Mouse (Mus musculus) embryonic facial prominence, embryonic 12.5 days (tissue): ENCODE results near the gene Epha3. TPM values are rescaled to one million over a fixed set of nuclear protein-coding genes. Genes with fewer than 3 reads are reported as not detected.

ENCODE experiments used
- ATAC-seq: fragments of 200-750 bp; cut with Nextera tagmentation; 2 replicates; pipeline ENCODE4 v1.8.0; 2017; ENCODE audit not compliant: insufficient number of reproducible peaks, insufficient read depth, low FRiP score, low TSS enrichment
- H3K27ac ChIP-seq: fragments of 300-500 bp; sonication (generic); 2 replicates; pipeline ENCODE4 v1.5.1; 2016; ENCODE audit warnings: mild to moderate bottlenecking
- H3K27me3 ChIP-seq: fragments of 300-500 bp; sonication (generic); 2 replicates; pipeline ENCODE4 v1.6.1; 2016; ENCODE audit warnings: mild to moderate bottlenecking, moderate library complexity
- H3K36me3 ChIP-seq: fragments of 300-500 bp; sonication (generic); 2 replicates; pipeline ENCODE4 v1.6.1; 2016; ENCODE audit warnings: mild to moderate bottlenecking
- H3K4me1 ChIP-seq: fragments of 300-500 bp; sonication (generic); 2 replicates; pipeline ENCODE4 v1.6.1; 2016
- H3K4me2 ChIP-seq: fragments of 300-500 bp; sonication (generic); replicated peaks from 2 replicates; pipeline ENCODE4 v1.6.1; 2016; ENCODE audit warnings: mild to moderate bottlenecking, moderate library complexity
- H3K4me3 ChIP-seq: fragments of 300-500 bp; sonication (generic); 2 replicates; pipeline ENCODE4 v1.5.1; 2016; ENCODE audit warnings: mild to moderate bottlenecking
- H3K9ac ChIP-seq: fragments of 300-500 bp; sonication (generic); 2 replicates; pipeline ENCODE4 v1.6.1; 2016; ENCODE audit warnings: mild to moderate bottlenecking, moderate library complexity
- H3K9me3 ChIP-seq: fragments of 300-500 bp; sonication (generic); 2 replicates; pipeline ENCODE4 v1.6.1; 2016; ENCODE audit warnings: mild to moderate bottlenecking, moderate library complexity
- WGBS: fragments of 180-500 bp; shearing (Covaris S2); methylation state at CpG from one replicate; pipeline ENCODE4 v1.1.7; 2016; 5-methylcytosine and 5-hydroxymethylcytosine counted together
- polyA plus RNA-seq: library from polyadenylated mRNA; unstranded; fragments of >200 nt; fragmentation: Nextera tagmentation; extraction: Ambion mirVana; gene quantifications from 2 replicates; pipeline ENCODE4 v1.2.1, GENCODE M21; 2016

Gene Epha3
- polyA plus RNA-seq, 1 experiment from 2014 or later, result 62.5 TPM

GRCm38 (mm10) chr16:63566106-63566836 lies 297.7 kb downstream of the Epha3 start:
- no peak for ATAC-seq
- no peaks in the 10 kb centered on the region for H3K4me1 ChIP-seq
- no peaks in the 10 kb centered on the region for H3K36me3 ChIP-seq
- H3K9ac ChIP-seq, result no peak overlapping the region
- no peaks in the 10 kb centered on the region for H3K27me3 ChIP-seq
- H3K4me3 ChIP-seq, result no peak overlapping the region
- H3K9me3 ChIP-seq, result no peaks in the 10 kb centered on the region
- no peak overlapping the region for H3K4me2 ChIP-seq
- WGBS, result 85% methylated on average over 17 of the region's 17 CpGs
- no peak overlapping the region for H3K27ac ChIP-seq

GRCm38 (mm10) chr16:63556410-63557146 lies 307.4 kb downstream of the Epha3 start:
- WGBS, result 58% methylated on average over 6 of the region's 6 CpGs
- no peak overlapping the region for H3K27ac ChIP-seq
- H3K4me2 ChIP-seq, result no peak overlapping the region
- H3K9ac ChIP-seq, result no peak overlapping the region
- no peaks in the 10 kb centered on the region for H3K4me1 ChIP-seq
- ATAC-seq, result no peak
- no peak overlapping the region for H3K4me3 ChIP-seq
- H3K27me3 ChIP-seq, result no peaks in the 10 kb centered on the region
- H3K9me3 ChIP-seq, result no peaks in the 10 kb centered on the region
- no peaks in the 10 kb centered on the region for H3K36me3 ChIP-seq

GRCm38 (mm10) chr16:63552531-63552930 lies 311.4 kb downstream of the Epha3 start:
- no peaks in the 10 kb centered on the region for H3K4me1 ChIP-seq
- H3K4me3 ChIP-seq, result no peak overlapping the region
- no peak for ATAC-seq
- no peak overlapping the region for H3K27ac ChIP-seq
- H3K9ac ChIP-seq, result no peak overlapping the region
- 83% methylated on average over 7 of the region's 7 CpGs for WGBS
- H3K36me3 ChIP-seq, result no peaks in the 10 kb centered on the region
- no peak overlapping the region for H3K4me2 ChIP-seq
- H3K27me3 ChIP-seq, result no peaks in the 10 kb centered on the region
- no peaks in the 10 kb centered on the region for H3K9me3 ChIP-seq

- H3K36me3 ChIP-seq, result no peaks in the 10 kb centered on the region
- H3K27me3 ChIP-seq, result no peaks in the 10 kb centered on the region
- H3K4me1 ChIP-seq, result no peaks in the 10 kb centered on the region
- no peak overlapping the region for H3K27ac ChIP-seq
- no peak overlapping the region for H3K9ac ChIP-seq
- no peak overlapping the region for H3K4me3 ChIP-seq
- H3K9me3 ChIP-seq, result no peaks in the 10 kb centered on the region
- no peak overlapping the region for H3K4me2 ChIP-seq
- no peak for ATAC-seq
These were observed 324.5 kb downstream of the Epha3 start for GRCm38 (mm10) chr16:63539489-63539888.

- H3K4me2 ChIP-seq, result no peak overlapping the region
- no peaks in the 10 kb centered on the region for H3K4me1 ChIP-seq
These were observed 335.2 kb downstream of the Epha3 start for GRCm38 (mm10) chr16:63528821-63529220.

GRCm38 (mm10) chr16:63517636-63518035 lies 346.3 kb downstream of the Epha3 start:
- WGBS, result 89% methylated on average over 1 of the region's 1 CpGs
- H3K4me2 ChIP-seq, result no peak overlapping the region
- H3K36me3 ChIP-seq, result no peaks in the 10 kb centered on the region
- no peaks in the 10 kb centered on the region for H3K4me1 ChIP-seq
- H3K4me3 ChIP-seq, result no peak overlapping the region
- no peak overlapping the region for H3K9ac ChIP-seq
- no peaks in the 10 kb centered on the region for H3K27me3 ChIP-seq
- H3K27ac ChIP-seq, result no peak overlapping the region
- no peak for ATAC-seq
- no peaks in the 10 kb centered on the region for H3K9me3 ChIP-seq

More at GRCm38 (mm10) chr16:63528821-63529220, 335.2 kb downstream of the Epha3 start:
- Histone ChIP-seq H3K9ac (no peak overlapping the region), H3K27me3 (no peaks in the 10 kb centered on the region), H3K4me3 (no peak overlapping the region), H3K27ac (no peak overlapping the region), H3K36me3 (no peaks in the 10 kb centered on the region), H3K9me3 (no peaks in the 10 kb centered on the region)
- WGBS, result 17% methylated on average over 2 of the region's 2 CpGs
- no peak for ATAC-seq

- H3K27me3 ChIP-seq, result no peaks in the 10 kb centered on the region
- WGBS, result 83% methylated on average over 2 of the region's 2 CpGs
- H3K4me1 ChIP-seq, result no peaks in the 10 kb centered on the region
- ATAC-seq, result no peak
- no peak overlapping the region for H3K9ac ChIP-seq
- no peak overlapping the region for H3K4me2 ChIP-seq
- H3K36me3 ChIP-seq, result no peaks in the 10 kb centered on the region
- H3K9me3 ChIP-seq, result no peaks in the 10 kb centered on the region
- H3K4me3 ChIP-seq, result no peak overlapping the region
- H3K27ac ChIP-seq, result no peak overlapping the region
These were observed 353.9 kb downstream of the Epha3 start for GRCm38 (mm10) chr16:63510069-63510468.

GRCm38 (mm10) chr16:63506437-63506836 lies 357.5 kb downstream of the Epha3 start:
- Histone ChIP-seq H3K27ac (no peak overlapping the region), H3K9me3 (no peaks in the 10 kb centered on the region), H3K9ac (no peak overlapping the region), H3K4me2 (no peak overlapping the region), H3K27me3 (no peaks in the 10 kb centered on the region), H3K36me3 (no peaks in the 10 kb centered on the region), H3K4me3 (no peak overlapping the region), H3K4me1 (0 out of 2 replicates have a peak, but pooled peaks cover 1% of the 10 kb centered on the region)
- ATAC-seq, result no peak
- WGBS, result 56% methylated on average over 2 of the region's 2 CpGs

GRCm38 (mm10) chr16:63501456-63501855 lies 362.5 kb downstream of the Epha3 start:
- ATAC-seq, result no peak
- WGBS, result 21% methylated on average over 6 of the region's 6 CpGs
- Histone ChIP-seq H3K9me3 (no peaks in the 10 kb centered on the region), H3K36me3 (no peaks in the 10 kb centered on the region), H3K9ac (no peak overlapping the region), H3K27ac (no peak overlapping the region), H3K4me1 (peaks cover 6% of the 10 kb centered on the region; the same call in 1 of the 2 replicates), H3K4me3 (no peak overlapping the region), H3K27me3 (no peaks in the 10 kb centered on the region), H3K4me2 (no peak overlapping the region)

- Histone ChIP-seq H3K27me3 (no peaks in the 10 kb centered on the region), H3K27ac (no peak overlapping the region), H3K36me3 (no peaks in the 10 kb centered on the region), H3K4me1 (peaks cover 6% of the 10 kb centered on the region; the same call in 1 of the 2 replicates), H3K9me3 (no peaks in the 10 kb centered on the region), H3K4me2 (no peak overlapping the region), H3K9ac (no peak overlapping the region), H3K4me3 (no peak overlapping the region)
- no peak for ATAC-seq
- 41% methylated on average over 4 of the region's 4 CpGs for WGBS
These were observed 363.0 kb downstream of the Epha3 start for GRCm38 (mm10) chr16:63500975-63501393.
